Mouse (Mus musculus): ENCODE results near the gene Ecel1. TPM values are rescaled to one million over a fixed set of nuclear protein-coding genes. Genes with fewer than 3 reads are reported as not detected.

Gene Ecel1
- polyA plus RNA-seq, 1 experiment from 2014 or later, result 35.5 TPM

Other genes with a start within 250 kb of the Ecel1 start
- gene Alppl2, start 66.6 kb downstream of the Ecel1 start, polyA plus RNA-seq (2015; fragmentation: Nextera tagmentation; extraction: Ambion mirVana), result not detected in 2 replicates
- gene Alpi, start 54.9 kb downstream of the Ecel1 start, polyA plus RNA-seq (2015; fragmentation: Nextera tagmentation; extraction: Ambion mirVana), result not detected in 2 replicates
- not detected in 2 replicates for gene Akp3, start 31.5 kb downstream of the Ecel1 start, polyA plus RNA-seq (2015; fragmentation: Nextera tagmentation; extraction: Ambion mirVana)
- gene Prss56, start 26.8 kb upstream of the Ecel1 start, polyA plus RNA-seq (2015; fragmentation: Nextera tagmentation; extraction: Ambion mirVana), result 6.8 and 9.0 TPM in 2 replicates
- 0.05 TPM in 1 of 2 replicates, not detected in the other for gene Chrnd, start 34.1 kb upstream of the Ecel1 start, polyA plus RNA-seq (2015; fragmentation: Nextera tagmentation; extraction: Ambion mirVana)
- 0.35 and 0.58 TPM in 2 replicates for gene Chrng, start 48.1 kb upstream of the Ecel1 start, polyA plus RNA-seq (2015; fragmentation: Nextera tagmentation; extraction: Ambion mirVana)
- gene Eif4e2, start 57.4 kb upstream of the Ecel1 start, polyA plus RNA-seq (2015; fragmentation: Nextera tagmentation; extraction: Ambion mirVana), result 105 and 106 TPM in 2 replicates
- gene Efhd1, start 107.8 kb upstream of the Ecel1 start, polyA plus RNA-seq (2015; fragmentation: Nextera tagmentation; extraction: Ambion mirVana), result 1.3 and 1.5 TPM in 2 replicates
- 75.2 and 79.7 TPM in 2 replicates for gene Gigyf2, start 170.5 kb upstream of the Ecel1 start, polyA plus RNA-seq (2015; fragmentation: Nextera tagmentation; extraction: Ambion mirVana)
- gene Kcnj13, start 238.2 kb upstream of the Ecel1 start, polyA plus RNA-seq (2015; fragmentation: Nextera tagmentation; extraction: Ambion mirVana), result 13.8 and 31.2 TPM in 2 replicates